35 mouse cellular contexts compared by ENCODE assay signal in genomic region chr17:67962858-67963257, GRCm38 (mm10). TPM values are rescaled to one million over a fixed set of nuclear protein-coding genes. Genes with fewer than 3 reads are reported as not detected.
"Had no signal": no experiment of that assay in that cellular context is flagged by ENCODE, and none has a peak within 500 bp of the region (broad histone marks: within the 10 kb centered on the region; RNA-seq: fewer than 3 reads in every experiment).

No protein-coding gene starts in this region.

- H3K36me3 ChIP-seq: limb, embryonic 13.5 days; limb, embryonic 15.5 days; liver, embryonic 12.5 days; liver, embryonic 13.5 days; liver, embryonic 15.5 days; lung, embryonic 15.5 days; midbrain, embryonic 10.5 days; midbrain, embryonic 12.5 days; midbrain, embryonic 13.5 days; midbrain, embryonic 15.5 days; neural tube, embryonic 12.5 days; neural tube, embryonic 13.5 days had no signal

- H3K4me2 ChIP-seq: limb, embryonic 12.5 days; limb, embryonic 13.5 days; limb, embryonic 15.5 days; liver, embryonic 11.5 days; liver, embryonic 12.5 days; liver, embryonic 13.5 days; liver, embryonic 15.5 days; lung, embryonic 14.5 days; lung, embryonic 15.5 days; midbrain, embryonic 11.5 days; midbrain, embryonic 12.5 days; midbrain, embryonic 13.5 days; midbrain, embryonic 15.5 days; neural tube, embryonic 12.5 days; neural tube, embryonic 13.5 days had no signal

- H3K4me1 ChIP-seq: limb, embryonic 15.5 days; liver, embryonic 13.5 days; liver, embryonic 15.5 days; megakaryocyte, embryonic 14.5 days; midbrain, embryonic 10.5 days; midbrain, embryonic 12.5 days; midbrain, embryonic 13.5 days; midbrain, embryonic 15.5 days; neural tube, embryonic 12.5 days; neural tube, embryonic 13.5 days had no signal

- DNase-seq: left cerebral cortex, postnatal 4 days; liver; liver, embryonic 13.5 days; liver, postnatal 0 days; lung, adult 18-20 months; lung, adult 2 months; lung, embryonic 14.5 days; lung, postnatal 10 days; lung, postnatal 14 days; lung, postnatal 36 days; lung, postnatal 4 days; midbrain, embryonic 14.5 days had no signal

- H3K4me3 ChIP-seq: limb, embryonic 10.5 days; limb, embryonic 12.5 days; limb, embryonic 13.5 days; limb, embryonic 15.5 days; liver, embryonic 12.5 days; liver, embryonic 13.5 days; liver, embryonic 15.5 days; lung, embryonic 15.5 days; midbrain, embryonic 10.5 days; midbrain, embryonic 12.5 days; midbrain, embryonic 13.5 days; midbrain, embryonic 15.5 days; myocyte; neural tube, embryonic 12.5 days; neural tube, embryonic 13.5 days had no signal

- ATAC-seq: liver, embryonic 12.5 days; liver, postnatal 0 days; lung, postnatal 0 days; midbrain, embryonic 13.5 days; midbrain, embryonic 15.5 days; midbrain, embryonic 16.5 days had no signal

- H3K9ac ChIP-seq: limb, embryonic 12.5 days; limb, embryonic 13.5 days; limb, embryonic 15.5 days; liver, embryonic 12.5 days; liver, embryonic 13.5 days; liver, embryonic 14.5 days; liver, embryonic 15.5 days; liver, postnatal 0 days; lung, embryonic 14.5 days; lung, embryonic 15.5 days; midbrain, embryonic 12.5 days; midbrain, embryonic 13.5 days; midbrain, embryonic 15.5 days; neural tube, embryonic 12.5 days; neural tube, embryonic 13.5 days had no signal

- H3K27me3 ChIP-seq: limb, embryonic 12.5 days; limb, embryonic 13.5 days; limb, embryonic 15.5 days; liver, embryonic 12.5 days; liver, embryonic 13.5 days; liver, embryonic 15.5 days; lung, embryonic 15.5 days; megakaryocyte, embryonic 14.5 days; midbrain, embryonic 12.5 days; midbrain, embryonic 13.5 days; midbrain, embryonic 15.5 days; neural tube, embryonic 12.5 days; neural tube, embryonic 13.5 days had no signal

- H3K9me3 ChIP-seq: limb, embryonic 10.5 days; limb, embryonic 12.5 days; limb, embryonic 13.5 days; limb, embryonic 15.5 days; liver, embryonic 12.5 days; liver, embryonic 13.5 days; liver, embryonic 15.5 days; lung, embryonic 15.5 days; midbrain, embryonic 10.5 days; midbrain, embryonic 12.5 days; midbrain, embryonic 13.5 days; midbrain, embryonic 15.5 days; neural tube, embryonic 12.5 days; neural tube, embryonic 13.5 days had no signal

- H3K27ac ChIP-seq: limb, embryonic 10.5 days; limb, embryonic 12.5 days; limb, embryonic 15.5 days; liver, embryonic 12.5 days; liver, embryonic 13.5 days; liver, embryonic 14.5 days; liver, embryonic 15.5 days; lung, embryonic 15.5 days; macrophage; midbrain, embryonic 10.5 days; midbrain, embryonic 12.5 days; midbrain, embryonic 13.5 days; midbrain, embryonic 15.5 days; neural tube, embryonic 12.5 days; neural tube, embryonic 13.5 days had no signal

RNA-seq across cellular contexts. Expression of gene Arhgap28, which starts 41.1 kb away (rescaled TPM):
- total RNA-seq: megakaryocyte-erythroid progenitor cell, adult 5-6 weeks; monocyte, adult 5-6 weeks had no signal
